Mouse (Mus musculus) forebrain, embryonic 15.5 days (tissue): ENCODE measurements around the gene Ugt1a7c. TPM values are rescaled to one million over a fixed set of nuclear protein-coding genes. Genes with fewer than 3 reads are reported as not detected.

Experiments
- ATAC-seq: fragments of 200-750 bp; cut with Nextera tagmentation; replicated peaks from 2 replicates; pipeline ENCODE4 v1.8.0; 2017; ENCODE audit warnings: mild to moderate bottlenecking, moderate TSS enrichment, moderate library complexity
- H3K27ac ChIP-seq: fragments of 300-500 bp; sonication (generic); replicated peaks from 2 replicates; pipeline ENCODE4 v1.5.1; 2015; ENCODE audit warnings: mild to moderate bottlenecking, inconsistent platforms
- H3K27me3 ChIP-seq: fragments of 300-500 bp; sonication (generic); 2 replicates; pipeline ENCODE4 v1.6.1; 2015; ENCODE audit warnings: inconsistent platforms
- H3K36me3 ChIP-seq: fragments of 300-500 bp; sonication (generic); 2 replicates; pipeline ENCODE4 v1.6.1; 2015; ENCODE audit warnings: mild to moderate bottlenecking, inconsistent platforms
- H3K4me1 ChIP-seq: fragments of 300-500 bp; sonication (generic); 2 replicates; pipeline ENCODE4 v1.6.1; 2015; ENCODE audit warnings: inconsistent platforms
- H3K4me2 ChIP-seq: fragments of 300-500 bp; sonication (generic); replicated peaks from 2 replicates; pipeline ENCODE4 v1.6.1; 2015; ENCODE audit warnings: mild to moderate bottlenecking, inconsistent platforms
- H3K4me3 ChIP-seq: fragments of 300-500 bp; sonication (generic); 2 replicates; pipeline ENCODE4 v1.5.1; 2015; ENCODE audit warnings: mild to moderate bottlenecking, inconsistent platforms
- H3K9ac ChIP-seq: fragments of 300-500 bp; sonication (generic); replicated peaks from 2 replicates; pipeline ENCODE4 v1.6.1; 2015; ENCODE audit warnings: mild to moderate bottlenecking, inconsistent platforms
- H3K9me3 ChIP-seq: fragments of 300-500 bp; sonication (generic); 2 replicates; pipeline ENCODE4 v1.6.1; 2016; ENCODE audit warnings: inconsistent platforms
- WGBS: fragments of 180-500 bp; shearing (Covaris S2); methylation state at CpG from one replicate; pipeline ENCODE4 v1.1.7; 2015; ENCODE audit warnings: mixed read lengths; 5-methylcytosine and 5-hydroxymethylcytosine counted together
- polyA plus RNA-seq: library from polyadenylated mRNA; unstranded; fragments of >200 nt; fragmentation: Nextera tagmentation; extraction: Ambion mirVana; gene quantifications from 2 replicates; pipeline ENCODE4 v1.2.1, GENCODE M21; 2015

Gene Ugt1a7c
- polyA plus RNA-seq, 1 experiment from 2014 or later, result 0.60 TPM

DNA sequence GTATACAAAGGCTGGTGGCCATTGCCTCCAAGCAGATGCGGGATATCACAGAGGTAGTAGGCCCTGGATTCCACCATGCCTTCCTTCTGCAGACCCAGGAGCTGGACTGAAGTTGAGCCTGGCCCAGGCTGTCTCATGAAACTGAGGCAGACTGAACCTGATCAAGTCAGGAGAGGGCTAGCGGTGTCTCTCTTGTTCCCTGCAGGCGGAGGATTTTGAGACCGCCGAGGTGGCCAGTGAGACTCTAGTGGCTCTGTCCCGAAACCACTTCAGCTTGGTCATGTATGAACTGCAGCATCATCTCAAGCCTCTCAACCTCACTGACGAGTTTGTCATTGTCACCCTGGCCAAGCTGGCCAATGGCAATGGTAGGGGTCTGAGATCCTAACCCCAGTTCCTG, 135.6 kb downstream of the Ugt1a7c start:
- Histone ChIP-seq H3K36me3 (no peaks in the 10 kb centered on the region), H3K9ac (no peak overlapping the region), H3K4me1 (no peaks in the 10 kb centered on the region), H3K4me3 (no peak overlapping the region), H3K9me3 (peaks cover 95% of the 10 kb centered on the region), H3K4me2 (no peak overlapping the region), H3K27me3 (no peaks in the 10 kb centered on the region), H3K27ac (no peak overlapping the region)
- 73% methylated on average over 7 of the region's 7 CpGs for WGBS
- ATAC-seq, result no peak

DNA sequence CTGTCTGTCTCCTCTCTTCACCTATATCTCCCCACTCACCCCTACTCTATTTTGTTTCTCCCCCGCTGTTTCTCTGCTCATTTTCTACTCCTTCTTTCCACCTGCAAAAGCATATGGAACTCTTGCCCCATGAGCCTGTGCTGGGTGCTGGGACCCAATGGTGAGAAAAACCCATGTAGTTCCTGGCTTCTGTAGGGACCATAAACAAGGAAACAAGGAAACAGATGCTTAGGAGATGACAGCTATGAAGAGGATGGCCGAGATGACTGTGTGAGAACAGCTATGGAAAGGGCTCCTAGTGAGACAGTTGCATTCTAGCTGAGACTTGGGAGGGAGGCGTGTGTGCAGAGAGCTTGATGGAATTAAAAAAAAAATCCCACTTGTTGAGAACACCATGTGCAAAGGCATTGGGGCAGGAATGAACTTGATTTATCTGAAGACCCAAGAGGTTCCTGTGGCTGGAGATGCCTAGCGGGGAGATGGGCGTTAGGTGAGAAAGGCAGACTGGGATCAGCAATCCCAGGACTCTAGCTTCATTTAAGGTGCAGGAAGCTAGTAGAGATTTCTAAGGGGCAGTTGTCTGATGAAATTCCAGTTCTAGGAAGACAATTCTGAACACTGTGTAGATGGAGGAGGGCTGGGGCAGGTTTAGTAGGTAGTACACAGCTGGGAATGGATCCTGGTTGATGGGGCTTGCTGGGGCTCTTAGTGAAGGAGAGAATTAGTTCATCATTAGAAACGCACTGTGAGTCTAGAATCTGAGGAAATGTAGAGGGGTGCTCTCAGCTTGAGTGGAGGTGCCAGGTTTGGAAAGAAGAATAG, 136.3 kb downstream of the Ugt1a7c start:
- no peak overlapping the region for H3K27ac ChIP-seq
- H3K27me3 ChIP-seq, result no peaks in the 10 kb centered on the region
- H3K4me2 ChIP-seq, result no peak overlapping the region
- H3K4me3 ChIP-seq, result no peak overlapping the region
- peaks cover 95% of the 10 kb centered on the region for H3K9me3 ChIP-seq
- WGBS, result 78% methylated on average over 6 of the region's 6 CpGs
- H3K36me3 ChIP-seq, result no peaks in the 10 kb centered on the region
- H3K9ac ChIP-seq, result no peak overlapping the region
- no peaks in the 10 kb centered on the region for H3K4me1 ChIP-seq
- no peak for ATAC-seq

DNA sequence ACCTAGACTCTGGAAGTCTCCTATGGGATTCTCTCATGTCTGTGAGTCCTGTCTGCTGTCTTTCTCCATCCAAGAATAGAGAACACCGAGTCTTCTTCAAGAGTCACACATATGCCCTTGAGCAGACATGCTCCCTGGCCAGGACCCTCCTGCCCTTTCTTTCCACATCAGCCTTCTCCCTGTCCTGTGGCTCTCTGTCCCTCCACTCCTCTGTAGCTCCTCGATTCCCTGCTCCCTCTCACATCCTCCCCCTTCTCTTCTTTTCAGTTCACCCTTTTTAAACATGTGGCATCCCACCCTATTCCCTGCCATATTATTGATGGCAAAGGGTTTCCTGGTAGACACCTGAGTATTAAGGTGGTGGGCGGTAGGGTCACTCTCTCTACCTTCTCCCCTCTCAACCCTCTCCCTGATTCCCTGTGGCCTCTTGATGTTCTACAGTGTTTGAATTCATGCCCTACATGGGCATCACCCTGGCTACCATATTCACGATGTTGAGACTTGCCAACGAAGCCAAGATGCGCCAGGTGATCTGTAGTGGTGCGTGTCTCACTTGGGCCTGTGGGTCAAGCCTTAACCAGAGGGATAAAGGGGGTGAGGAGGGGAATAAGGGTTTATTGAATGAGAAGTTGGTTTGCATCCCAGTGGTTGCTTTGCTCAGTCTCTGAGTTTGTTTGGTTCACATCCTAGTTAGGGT, 137.1 kb downstream of the Ugt1a7c start:
- no peak overlapping the region for H3K4me2 ChIP-seq
- H3K27ac ChIP-seq, result no peak overlapping the region
- H3K36me3 ChIP-seq, result no peaks in the 10 kb centered on the region
- no peak overlapping the region for H3K4me3 ChIP-seq
- H3K27me3 ChIP-seq, result no peaks in the 10 kb centered on the region
- 68% methylated on average over 7 of the region's 7 CpGs for WGBS
- no peaks in the 10 kb centered on the region for H3K4me1 ChIP-seq
- no peak for ATAC-seq
- peaks cover 91% of the 10 kb centered on the region for H3K9me3 ChIP-seq
- H3K9ac ChIP-seq, result no peak overlapping the region

DNA sequence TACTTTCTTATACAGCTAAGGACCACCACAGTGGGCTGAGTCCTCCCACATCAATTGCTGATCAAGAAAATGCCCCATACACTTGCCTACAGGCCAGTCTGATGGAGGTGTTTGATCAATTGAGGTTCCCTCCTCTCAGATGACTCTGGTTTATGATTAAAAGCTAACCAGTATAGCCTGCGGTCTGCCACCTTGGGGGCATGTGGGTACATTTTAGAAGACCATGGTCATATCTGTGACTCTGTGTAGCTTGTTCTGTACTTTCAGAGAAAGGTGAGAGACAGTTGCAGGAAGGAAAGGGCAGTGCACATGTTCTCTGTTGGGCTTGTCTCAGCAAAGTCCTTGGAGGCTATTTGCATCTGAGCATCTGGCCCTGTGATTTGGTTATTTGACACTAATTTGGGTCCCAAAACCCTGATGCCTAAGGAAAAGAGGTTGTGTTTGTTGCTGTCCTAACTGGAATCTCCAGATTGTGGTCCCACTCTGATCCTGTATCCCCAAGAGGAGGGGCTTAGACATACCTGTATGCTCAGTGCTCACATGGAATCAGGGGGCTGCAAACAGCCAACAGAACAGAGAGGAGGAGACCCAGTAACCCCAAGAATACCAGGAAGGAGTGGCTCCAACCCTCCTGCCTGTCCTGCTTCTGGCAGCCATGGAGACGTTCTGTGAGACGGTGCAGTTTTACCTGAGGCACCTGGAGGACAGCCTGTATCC, 138.0 kb downstream of the Ugt1a7c start:
- no peaks in the 10 kb centered on the region for H3K4me1 ChIP-seq
- no peaks in the 10 kb centered on the region for H3K36me3 ChIP-seq
- H3K4me3 ChIP-seq, result no peak overlapping the region
- no peak overlapping the region for H3K27ac ChIP-seq
- peaks cover 91% of the 10 kb centered on the region for H3K9me3 ChIP-seq
- no peak overlapping the region for H3K9ac ChIP-seq
- no peaks in the 10 kb centered on the region for H3K27me3 ChIP-seq
- H3K4me2 ChIP-seq, result no peak overlapping the region
- no peak for ATAC-seq
- whole genome bisulfite sequencing, result 54% methylated on average over 3 of the region's 3 CpGs

- Histone ChIP-seq H3K4me1 (no peaks in the 10 kb centered on the region), H3K9ac (no peak overlapping the region), H3K4me2 (no peak overlapping the region), H3K27me3 (no peaks in the 10 kb centered on the region), H3K4me3 (no peak overlapping the region), H3K9me3 (peaks cover 91% of the 10 kb centered on the region), H3K36me3 (no peaks in the 10 kb centered on the region), H3K27ac (no peak overlapping the region)
- WGBS, result 70% methylated on average over 14 of the region's 14 CpGs
- ATAC-seq, result no peak
Measured at GRCm38 (mm10) chr1:88233421-88234247, 138.8 kb downstream of the Ugt1a7c start.

DNA sequence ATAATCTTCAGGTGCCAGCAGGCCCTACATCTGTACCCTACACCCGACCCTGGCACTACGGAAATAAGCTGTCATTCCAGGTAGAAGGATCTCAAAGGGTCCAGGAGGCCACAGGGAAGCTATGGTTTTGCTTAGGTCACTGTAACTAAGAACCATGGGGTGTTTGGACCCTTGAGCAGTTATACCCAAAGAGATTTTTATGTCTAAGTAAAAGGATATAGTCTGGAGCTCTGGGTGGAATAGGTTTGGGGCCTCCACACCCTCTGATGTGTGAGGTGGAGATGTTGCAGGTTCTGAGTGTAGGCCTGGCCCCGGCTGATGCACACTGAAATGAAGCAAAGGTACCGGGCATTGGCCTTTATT, 139.4 kb downstream of the Ugt1a7c start:
- H3K9ac ChIP-seq, result no peak overlapping the region
- H3K27me3 ChIP-seq, result no peaks in the 10 kb centered on the region
- H3K4me3 ChIP-seq, result no peak overlapping the region
- no peak overlapping the region for H3K4me2 ChIP-seq
- peaks cover 91% of the 10 kb centered on the region for H3K9me3 ChIP-seq
- no peaks in the 10 kb centered on the region for H3K4me1 ChIP-seq
- H3K27ac ChIP-seq, result no peak overlapping the region
- no peaks in the 10 kb centered on the region for H3K36me3 ChIP-seq
- WGBS, result 64% methylated on average over 4 of the region's 4 CpGs
- no peak for ATAC-seq

DNA sequence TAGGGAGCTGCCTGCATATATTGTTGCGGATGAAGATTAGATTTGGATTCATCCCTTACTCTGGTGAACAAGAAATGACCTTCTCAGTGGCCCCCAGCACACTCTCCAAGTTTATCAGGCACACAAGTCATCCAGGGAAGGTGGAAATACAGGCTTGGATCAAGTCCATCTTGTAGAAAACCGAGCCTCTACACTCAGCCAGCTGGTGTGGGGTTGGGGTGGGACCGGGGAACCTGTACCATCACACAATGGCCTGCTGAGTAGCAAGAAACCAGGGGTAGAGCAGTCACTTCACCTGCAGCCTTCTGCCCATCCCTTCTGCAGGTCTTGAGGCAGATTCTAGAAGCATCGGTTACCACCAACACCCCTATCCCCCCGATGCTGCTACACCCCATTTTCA, 139.8 kb downstream of the Ugt1a7c start:
- peaks cover 92% of the 10 kb centered on the region for H3K9me3 ChIP-seq
- no peak for ATAC-seq
- 44% methylated on average over 5 of the region's 5 CpGs for WGBS
- H3K27me3 ChIP-seq, result no peaks in the 10 kb centered on the region
- H3K9ac ChIP-seq, result no peak overlapping the region
- H3K4me1 ChIP-seq, result no peaks in the 10 kb centered on the region
- no peak overlapping the region for H3K27ac ChIP-seq
- H3K4me2 ChIP-seq, result no peak overlapping the region
- H3K36me3 ChIP-seq, result no peaks in the 10 kb centered on the region
- no peak overlapping the region for H3K4me3 ChIP-seq

DNA sequence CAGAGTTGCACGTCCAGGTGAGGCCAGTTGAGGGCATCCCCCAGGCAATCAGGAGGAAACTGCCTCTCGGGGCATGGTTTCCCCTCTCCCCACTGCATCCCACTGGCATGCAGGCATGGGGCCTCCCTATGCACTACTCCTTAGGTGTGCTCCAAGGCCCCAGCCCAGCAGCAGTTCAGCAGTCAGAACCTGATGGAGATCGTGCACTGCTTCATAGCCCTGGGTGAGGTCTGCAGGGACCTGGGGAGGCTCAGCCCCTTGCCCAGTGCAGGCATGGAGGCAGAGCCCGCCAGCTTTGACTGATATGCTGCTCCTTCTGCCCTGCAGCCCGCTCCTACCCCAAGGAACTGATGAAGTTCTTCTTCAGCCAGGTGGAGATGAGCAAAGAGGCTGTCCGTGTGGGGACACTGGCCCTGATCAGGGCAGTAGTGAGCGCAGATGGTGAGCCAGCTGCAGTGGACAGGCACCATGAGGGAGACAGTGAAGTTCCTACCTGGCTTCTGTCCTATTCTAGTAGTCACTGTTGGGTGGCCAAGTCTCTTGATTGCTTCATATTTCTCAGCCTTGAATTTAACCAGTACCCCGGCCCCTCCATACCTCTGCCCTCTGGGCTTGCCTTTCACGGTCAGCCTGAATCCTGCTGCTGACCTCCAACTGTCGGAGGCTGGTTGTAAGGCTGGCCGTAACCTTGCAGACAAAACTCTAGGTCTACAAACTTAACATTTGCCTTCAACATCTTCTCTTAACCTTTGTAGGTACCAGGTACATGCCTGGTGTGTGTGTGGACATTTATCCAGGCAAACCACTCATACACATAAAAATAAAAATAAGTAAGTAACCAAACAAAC, 140.4 kb downstream of the Ugt1a7c start:
- Histone ChIP-seq H3K4me1 (no peaks in the 10 kb centered on the region), H3K27me3 (no peaks in the 10 kb centered on the region), H3K27ac (no peak overlapping the region), H3K4me3 (no peak overlapping the region), H3K9ac (no peak overlapping the region), H3K9me3 (peaks cover 92% of the 10 kb centered on the region), H3K36me3 (no peaks in the 10 kb centered on the region), H3K4me2 (no peak overlapping the region)
- WGBS, result 68% methylated on average over 11 of the region's 11 CpGs
- no peak for ATAC-seq

DNA sequence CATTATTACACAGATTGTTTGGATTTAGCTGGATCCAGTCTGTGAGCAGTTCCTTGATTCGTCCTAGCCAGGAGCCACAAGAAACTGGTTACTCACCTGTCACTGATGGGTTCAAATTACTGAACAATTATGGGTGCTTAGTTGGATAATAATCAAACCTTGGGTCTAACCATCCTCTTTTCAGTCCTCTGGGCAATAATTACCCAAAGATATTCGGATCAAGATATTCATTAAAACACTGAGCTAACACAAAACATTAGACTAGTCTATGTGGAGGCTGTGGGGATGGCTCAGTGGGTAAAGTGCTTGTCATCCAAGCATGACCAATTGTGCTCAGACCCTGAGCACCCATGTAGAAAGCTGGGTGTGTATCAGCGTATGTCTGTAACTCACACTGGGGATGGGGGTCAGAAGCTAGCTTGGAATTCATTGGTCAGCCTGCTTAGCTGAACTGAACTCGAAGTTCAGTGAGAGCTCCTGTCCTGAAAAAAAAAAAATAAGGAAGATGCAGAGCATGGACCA, 141.1 kb downstream of the Ugt1a7c start:
- ATAC-seq, result no peak
- Histone ChIP-seq H3K9me3 (peaks cover 93% of the 10 kb centered on the region), H3K4me2 (no peak overlapping the region), H3K27me3 (no peaks in the 10 kb centered on the region), H3K9ac (no peak overlapping the region), H3K27ac (no peak overlapping the region), H3K36me3 (no peaks in the 10 kb centered on the region), H3K4me1 (no peaks in the 10 kb centered on the region), H3K4me3 (no peak overlapping the region)
- WGBS, result 66% methylated on average over 4 of the region's 4 CpGs

- Histone ChIP-seq H3K36me3 (no peaks in the 10 kb centered on the region), H3K9ac (no peak overlapping the region), H3K27ac (no peak overlapping the region), H3K4me1 (no peaks in the 10 kb centered on the region), H3K9me3 (peaks cover 90% of the 10 kb centered on the region), H3K27me3 (no peaks in the 10 kb centered on the region), H3K4me3 (no peak overlapping the region), H3K4me2 (no peak overlapping the region)
- no peak for ATAC-seq
- 76% methylated on average over 5 of the region's 5 CpGs for WGBS
Measured at GRCm38 (mm10) chr1:88237311-88237710, 142.4 kb downstream of the Ugt1a7c start.

GRCm38 (mm10) chr1:88238771-88239170, 143.9 kb downstream of the Ugt1a7c start:
- Histone ChIP-seq H3K36me3 (no peaks in the 10 kb centered on the region), H3K9me3 (peaks cover 90% of the 10 kb centered on the region), H3K4me1 (no peaks in the 10 kb centered on the region), H3K27ac (no peak overlapping the region), H3K27me3 (no peaks in the 10 kb centered on the region), H3K4me3 (no peak overlapping the region), H3K4me2 (no peak overlapping the region), H3K9ac (no peak overlapping the region)
- WGBS, result 81% methylated on average over 6 of the region's 6 CpGs
- 0 out of 2 replicates have a peak, but pooled peaks have one; percentile 11 for ATAC-seq
